Mouse (Mus musculus) WW6 (cell line): ENCODE measurements around the gene Chst11.

Experiments
- DNase-seq: peaks from one replicate; pipeline ENCODE4 v3.0.0-alpha.2; 2013; ENCODE audit warnings: low read depth, low spot score

The Chst11 gene

GRCm38 (mm10) chr10:83140258-83140936 lies 155.1 kb downstream of the Chst11 start:
- DNase-seq = no peak

GRCm38 (mm10) chr10:83141434-83141833 lies 156.1 kb downstream of the Chst11 start:
- no peak for DNase-seq

- no peak for DNase-seq
Observed at GRCm38 (mm10) chr10:83143049-83143448, 157.8 kb downstream of the Chst11 start.

- DNase-seq = no peak
Observed at GRCm38 (mm10) chr10:83145836-83146235, 160.5 kb downstream of the Chst11 start.

GRCm38 (mm10) chr10:83149342-83150178 lies 164.3 kb downstream of the Chst11 start:
- DNase-seq = no peak

GRCm38 (mm10) chr10:83150587-83150986 lies 165.3 kb downstream of the Chst11 start:
- DNase-seq = no peak

- DNase-seq = no peak
Observed at GRCm38 (mm10) chr10:83151362-83151761, 166.1 kb downstream of the Chst11 start.

- no peak for DNase-seq
Observed at GRCm38 (mm10) chr10:83151896-83152685, 166.8 kb downstream of the Chst11 start.

- DNase-seq = no peak
Observed at GRCm38 (mm10) chr10:83152723-83153122, 167.4 kb downstream of the Chst11 start.

GRCm38 (mm10) chr10:83153374-83153773 lies 168.1 kb downstream of the Chst11 start:
- no peak for DNase-seq

GRCm38 (mm10) chr10:83153887-83154286 lies 168.6 kb downstream of the Chst11 start:
- no peak for DNase-seq

- no peak for DNase-seq
Observed at GRCm38 (mm10) chr10:83157289-83157688, 172.0 kb downstream of the Chst11 start.

- DNase-seq = no peak
Observed at GRCm38 (mm10) chr10:83158322-83158721, 173.0 kb downstream of the Chst11 start.

- no peak for DNase-seq
Observed at GRCm38 (mm10) chr10:83159229-83159628, 173.9 kb downstream of the Chst11 start.

GRCm38 (mm10) chr10:83161656-83162365 lies 176.5 kb downstream of the Chst11 start:
- DNase-seq = no peak

GRCm38 (mm10) chr10:83163946-83164345 lies 178.6 kb downstream of the Chst11 start:
- DNase-seq = no peak

- DNase-seq = no peak
Observed at GRCm38 (mm10) chr10:83164901-83165435, 179.7 kb downstream of the Chst11 start.

GRCm38 (mm10) chr10:83165521-83166243 lies 180.4 kb downstream of the Chst11 start:
- no peak for DNase-seq

- no peak for DNase-seq
Observed at GRCm38 (mm10) chr10:83166272-83166671, 181.0 kb downstream of the Chst11 start.

GRCm38 (mm10) chr10:83167492-83167891 lies 182.2 kb downstream of the Chst11 start:
- no peak for DNase-seq
